Mouse (Mus musculus) adrenal gland, postnatal 4 days (tissue): ENCODE measurements around the gene Gm12216. TPM values are rescaled to one million over a fixed set of nuclear protein-coding genes. Genes with fewer than 3 reads are reported as not detected.
"Not testable (repeated sequence)": the region's sequence is repeated elsewhere in the genome, so short reads cannot be mapped to it uniquely, and the experiment has no call there.

Source experiments
- DNase-seq, 2 experiments: peaks; one replicate each; pipeline ENCODE4 v3.0.0; 2021 to 2022; ENCODE audit warnings: low spot score in 2 of 2, mixed read lengths in 2 of 2
- total RNA-seq, 2 experiments: library from RNA; stranded (reverse); gene quantifications; 2 replicates each; pipeline ENCODE4 v1.2.3; 2021

Gene Gm12216
- total RNA-seq, 2 experiments from 2014 or later = 7.9 to 10.6 TPM

- DNase-seq = no peak
Measured at GRCm38 (mm10) chr11:53874706-53875105, 15.7 kb upstream of the Gm12216 start.

- DNase-seq = not testable (repeated sequence)
Measured at GRCm38 (mm10) chr11:53873909-53874704, 15.1 kb upstream of the Gm12216 start.

GRCm38 (mm10) chr11:53871786-53872507 is 12.9 kb upstream of the Gm12216 start:
- DNase-seq = no peak

GRCm38 (mm10) chr11:53869172-53869571 is 10.1 kb upstream of the Gm12216 start:
- DNase-seq = no peak

- DNase-seq = not testable (repeated sequence)
Measured at GRCm38 (mm10) chr11:53868323-53868722, 9.3 kb upstream of the Gm12216 start.

- DNase-seq = not testable (repeated sequence)
Measured at GRCm38 (mm10) chr11:53864724-53865310, 5.8 kb upstream of the Gm12216 start.

GRCm38 (mm10) chr11:53860944-53861343 is 1.9 kb upstream of the Gm12216 start:
- DNase-seq = not testable (repeated sequence)

GRCm38 (mm10) chr11:53858058-53858760 is 847 bp downstream of the Gm12216 start:
- DNase-seq = no peak

GRCm38 (mm10) chr11:53853665-53854064 is 5.4 kb downstream of the Gm12216 start:
- no peak for DNase-seq

- DNase-seq = no peak
Measured at GRCm38 (mm10) chr11:53851795-53852194, 7.3 kb downstream of the Gm12216 start.

- peak; percentile 37 to 68 for DNase-seq
Measured at GRCm38 (mm10) chr11:53849588-53850320, 9.3 kb downstream of the Gm12216 start.

- no peak for DNase-seq
Measured at GRCm38 (mm10) chr11:53845680-53846079, 13.4 kb downstream of the Gm12216 start.

GRCm38 (mm10) chr11:53843106-53843505 is 15.9 kb downstream of the Gm12216 start:
- no peak for DNase-seq

- DNase-seq = no peak
Measured at GRCm38 (mm10) chr11:53842161-53842581, 16.9 kb downstream of the Gm12216 start.

- no peak for DNase-seq
Measured at GRCm38 (mm10) chr11:53841514-53841913, 17.5 kb downstream of the Gm12216 start.

- DNase-seq = no peak
Measured at GRCm38 (mm10) chr11:53839663-53840642, 19.1 kb downstream of the Gm12216 start.

GRCm38 (mm10) chr11:53839147-53839546 is 19.9 kb downstream of the Gm12216 start:
- DNase-seq = no peak

GRCm38 (mm10) chr11:53837731-53838130 is 21.3 kb downstream of the Gm12216 start:
- no peak for DNase-seq

- DNase-seq = no peak
Measured at GRCm38 (mm10) chr11:53835379-53836010, 23.6 kb downstream of the Gm12216 start.
